Mouse (Mus musculus): ENCODE measurements around the gene Bri3bp.
"Not testable (repeated sequence)": the region's sequence is repeated elsewhere in the genome, so short reads cannot be mapped to it uniquely, and the experiment has no call there.

The Bri3bp gene

GRCm38 (mm10) chr5:125485031-125485778 is 43.8 kb downstream of the Bri3bp start:
- DNase-seq (ENCODE audit: low spot score in 2 of 2), result no peak

DNA sequence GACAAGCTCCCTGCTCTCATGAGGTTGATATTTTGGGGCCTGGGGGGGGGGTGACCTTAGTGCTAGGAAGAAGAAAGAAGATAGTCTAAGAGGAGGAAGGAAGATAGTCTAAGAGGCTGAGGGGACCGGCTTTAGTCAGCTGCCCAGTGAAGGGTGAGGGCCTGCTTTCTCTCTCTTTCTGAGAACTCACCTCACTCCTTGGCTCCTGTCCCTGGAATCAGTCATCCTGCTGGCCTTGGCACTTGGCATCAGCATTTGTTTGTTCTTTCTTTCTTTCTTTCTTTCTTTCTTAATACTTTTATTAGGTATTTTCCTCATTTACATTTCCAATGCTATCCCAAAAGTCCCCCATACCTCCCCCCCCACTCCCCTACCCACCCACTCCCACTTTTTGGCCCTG is 44.7 kb downstream of the Bri3bp start:
- DNase-seq (ENCODE audit: low spot score in 2 of 2), result no peak

GRCm38 (mm10) chr5:125487375-125488115 is 46.2 kb downstream of the Bri3bp start:
- DNase-seq (ENCODE audit: low spot score in 2 of 2), result no peak

DNA sequence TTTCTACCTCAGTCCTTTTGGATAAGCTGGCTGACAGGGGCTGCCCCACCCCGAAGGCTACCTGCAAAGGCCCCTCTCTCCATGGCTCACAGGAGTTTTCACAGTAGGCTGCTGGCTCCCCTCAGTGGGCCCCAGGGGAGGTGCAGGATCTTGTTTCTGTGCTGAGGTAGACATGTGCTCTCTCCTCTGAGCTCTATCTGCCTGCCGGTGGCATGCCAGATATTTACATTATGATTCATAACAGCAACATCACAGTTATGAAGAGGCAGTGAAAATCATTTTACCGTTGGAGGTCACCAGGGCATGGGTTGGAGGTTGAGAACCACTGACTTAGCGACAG is 46.7 kb downstream of the Bri3bp start:
- DNase-seq (ENCODE audit: low spot score in 2 of 2), result no peak

- not testable (repeated sequence) for DNase-seq (ENCODE audit: low spot score in 2 of 2)
Observed at GRCm38 (mm10) chr5:125488953-125489352, 47.6 kb downstream of the Bri3bp start.

GRCm38 (mm10) chr5:125491107-125491506 is 49.7 kb downstream of the Bri3bp start:
- no peak for DNase-seq (ENCODE audit: low spot score in 2 of 2)

DNA sequence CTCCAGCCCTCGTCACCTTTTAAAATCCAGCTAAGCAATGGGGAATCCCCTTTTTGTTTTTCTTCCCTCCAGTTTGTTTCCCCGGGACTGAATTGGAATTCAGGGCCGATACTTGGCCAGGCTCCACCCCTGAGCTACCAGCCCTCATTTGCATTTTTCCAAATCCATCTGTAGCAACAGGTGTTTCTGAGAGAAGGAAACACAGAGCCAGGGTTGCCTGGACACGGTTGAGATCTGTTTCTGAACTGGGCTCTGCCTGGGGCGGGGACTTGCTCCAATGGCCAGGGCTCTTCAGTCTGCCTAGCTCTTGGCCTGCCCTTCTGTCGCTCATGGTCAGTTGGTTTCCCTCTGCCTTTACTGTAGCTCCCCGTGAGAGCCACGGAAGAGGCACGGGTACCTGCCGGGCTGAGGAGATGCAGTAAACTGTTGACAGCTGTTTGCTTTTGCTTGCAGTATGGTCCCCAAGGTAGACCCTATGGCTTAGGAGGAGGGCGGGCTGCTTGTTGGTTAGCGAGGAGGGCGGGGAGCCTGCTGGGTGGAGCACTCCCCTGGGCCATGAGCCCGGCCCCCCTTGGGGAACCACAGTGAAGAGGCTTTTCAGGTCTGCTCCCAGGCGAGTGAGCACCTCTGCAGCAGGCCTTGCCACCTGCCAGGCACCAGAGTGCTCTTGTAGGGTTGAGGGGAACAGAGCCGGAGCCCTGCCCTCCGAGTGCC is 51.2 kb downstream of the Bri3bp start:
- DNase-seq (ENCODE audit: low spot score in 2 of 2), result no peak

GRCm38 (mm10) chr5:125493093-125493423 is 51.7 kb downstream of the Bri3bp start:
- no peak for DNase-seq (ENCODE audit: low spot score in 2 of 2)

GRCm38 (mm10) chr5:125495655-125496054 is 54.3 kb downstream of the Bri3bp start:
- no peak for DNase-seq (ENCODE audit: low spot score in 2 of 2)

GRCm38 (mm10) chr5:125497821-125498600 is 56.6 kb downstream of the Bri3bp start:
- peak in 1 of 2 experiments; percentile 71 for DNase-seq (ENCODE audit: low spot score in 2 of 2)

DNA sequence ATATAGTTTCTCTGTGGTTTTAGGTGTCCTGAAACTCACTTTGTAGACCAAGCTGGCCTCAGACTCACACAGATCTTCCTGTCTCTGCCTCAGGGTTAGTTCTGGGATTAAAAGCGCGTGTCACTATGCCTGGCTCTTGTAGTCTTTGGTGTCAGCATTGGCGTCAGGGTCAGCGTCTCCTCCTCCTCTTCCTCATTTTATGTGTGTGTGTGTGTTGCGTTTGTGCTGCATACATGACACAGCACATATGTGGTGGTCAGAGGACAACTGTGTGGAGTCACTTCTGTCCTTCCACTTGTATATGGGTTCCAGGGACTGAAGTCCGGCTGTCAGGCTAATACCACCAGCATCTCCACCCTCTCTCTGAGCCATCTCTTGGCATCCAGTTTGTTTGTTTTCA is 60.1 kb downstream of the Bri3bp start:
- DNase-seq (ENCODE audit: low spot score in 2 of 2), result no peak

GRCm38 (mm10) chr5:125502186-125502585 is 60.8 kb downstream of the Bri3bp start:
- no peak for DNase-seq (ENCODE audit: low spot score in 2 of 2)

DNA sequence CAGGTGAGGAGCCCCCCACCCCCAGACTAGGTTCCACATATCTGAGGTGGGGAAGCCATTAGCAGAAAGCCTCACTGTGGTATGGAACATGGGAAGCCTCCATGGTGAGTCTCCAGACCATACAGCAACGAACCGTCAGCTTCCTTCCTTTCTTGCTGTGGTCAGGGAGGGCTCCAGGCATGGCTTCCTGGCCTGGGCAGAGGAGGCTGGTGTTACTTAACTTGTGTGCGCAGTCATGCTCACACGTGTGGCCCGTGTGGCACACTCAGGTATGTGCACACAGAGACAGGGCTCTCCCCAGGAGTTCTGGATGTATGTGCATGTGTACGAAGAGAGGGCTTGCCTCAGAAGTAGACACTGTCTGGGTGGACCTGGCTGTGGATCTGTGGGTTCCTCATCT is 62.3 kb downstream of the Bri3bp start:
- no peak for DNase-seq (ENCODE audit: low spot score in 2 of 2)

DNA sequence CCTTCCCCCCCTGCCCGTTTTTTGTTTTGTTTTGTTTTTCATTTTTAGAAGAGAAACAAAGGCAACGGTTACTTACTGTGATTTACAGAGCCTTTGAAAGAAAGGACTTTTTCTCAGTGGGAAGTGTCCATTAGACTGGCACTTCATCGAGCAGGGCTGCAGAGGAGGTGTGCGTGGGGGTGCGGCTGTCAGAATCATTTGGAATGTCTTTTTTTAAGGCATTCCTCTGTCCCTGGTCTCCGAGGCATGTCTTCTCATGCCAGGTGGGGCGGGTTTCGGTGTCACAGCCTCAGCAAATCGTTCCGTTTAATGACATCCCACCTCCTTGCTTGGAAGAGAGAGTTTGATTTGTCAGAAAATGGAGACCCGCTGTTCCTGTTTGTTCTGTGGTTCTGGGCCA is 63.3 kb downstream of the Bri3bp start:
- DNase-seq (ENCODE audit: low spot score in 2 of 2), result no peak

GRCm38 (mm10) chr5:125505968-125506367 is 64.6 kb downstream of the Bri3bp start:
- no peak for DNase-seq (ENCODE audit: low spot score in 2 of 2)

DNA sequence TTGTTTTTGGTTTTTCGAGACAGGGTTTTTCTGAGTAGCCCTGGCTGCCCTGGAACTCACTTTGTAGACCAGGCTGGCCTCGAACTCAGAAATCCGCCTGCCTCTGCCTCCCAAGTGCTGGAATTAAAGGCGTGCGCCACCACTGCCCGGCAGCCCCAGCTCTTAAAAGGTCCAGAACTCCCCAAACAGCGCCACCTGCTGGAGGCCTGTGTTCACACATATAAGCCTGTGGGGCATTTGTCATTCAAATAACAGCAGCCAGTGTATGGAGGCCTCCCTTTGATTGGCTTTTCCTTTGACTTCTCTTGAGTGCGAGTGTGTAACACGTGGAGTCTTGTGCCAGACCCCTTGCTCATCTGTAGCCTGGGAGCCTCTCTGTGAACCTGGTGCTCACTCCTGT is 66.2 kb downstream of the Bri3bp start:
- DNase-seq (ENCODE audit: low spot score in 2 of 2), result no peak

GRCm38 (mm10) chr5:125508006-125508405 is 66.6 kb downstream of the Bri3bp start:
- no peak for DNase-seq (ENCODE audit: low spot score in 2 of 2)

- DNase-seq (ENCODE audit: low spot score in 2 of 2), result no peak
Observed at GRCm38 (mm10) chr5:125509541-125509940, 68.2 kb downstream of the Bri3bp start.
